Mouse (Mus musculus) ES-Bruce4 (cell line): ENCODE data around the gene Cryba2. TPM values are rescaled to one million over a fixed set of nuclear protein-coding genes. Genes with fewer than 3 reads are reported as not detected.

ENCODE experiments used
- H3K27ac ChIP-seq: 2 replicates; pipeline ENCODE4 v1.5.1; 2012; ENCODE audit warnings: low read length, inconsistent platforms; ENCODE audit not compliant: insufficient read depth
- H3K27me3 ChIP-seq: 2 replicates; pipeline ENCODE4 v1.6.1; 2012; ENCODE audit warnings: mild to moderate bottlenecking, low read length, inconsistent platforms; ENCODE audit not compliant: control insufficient read depth, poor library complexity, insufficient read depth, severe bottlenecking
- H3K36me3 ChIP-seq: 2 replicates; pipeline ENCODE4 v1.6.1; 2012; ENCODE audit warnings: inconsistent platforms, mild to moderate bottlenecking, low read length, moderate library complexity; ENCODE audit not compliant: control insufficient read depth, poor library complexity, insufficient read depth, severe bottlenecking
- H3K4me1 ChIP-seq: one replicate; pipeline ENCODE4 v1.8.1; 2011; ENCODE audit warnings: low read length; ENCODE audit not compliant: control insufficient read depth, insufficient read depth
- H3K4me3 ChIP-seq: 2 replicates; pipeline ENCODE4 v1.5.1; 2011; ENCODE audit warnings: low read depth, mild to moderate bottlenecking, low read length
- H3K9ac ChIP-seq: 2 replicates; pipeline ENCODE4 v1.6.1; 2012; ENCODE audit warnings: low read depth, mild to moderate bottlenecking, inconsistent platforms; ENCODE audit not compliant: poor library complexity, severe bottlenecking
- H3K9me3 ChIP-seq: replicated peaks from 2 replicates; pipeline ENCODE4 v1.6.1; 2012; ENCODE audit warnings: mild to moderate bottlenecking, low read length, inconsistent platforms; ENCODE audit not compliant: control insufficient read depth, poor library complexity, insufficient read depth, severe bottlenecking
- CTCF ChIP-seq: IDR thresholded peaks from one replicate; pipeline ENCODE4 v1.8.1; 2011; ENCODE audit warnings: low read depth, low read length
- EP300 ChIP-seq: IDR thresholded peaks from 2 replicates; pipeline ENCODE4 v1.6.1; 2011; ENCODE audit warnings: low read depth, low read length; ENCODE audit not compliant: insufficient read depth
- POLR2A ChIP-seq: IDR thresholded peaks from one replicate; pipeline ENCODE4 v1.8.1; 2011; ENCODE audit warnings: low read length; ENCODE audit not compliant: insufficient read depth
- polyA plus RNA-seq: library from polyadenylated mRNA; stranded (reverse); fragments of >200 nt; gene quantifications from 2 replicates; pipeline ENCODE4 v1.2.4, GENCODE M21; 2011; ENCODE audit warnings: low read depth; ENCODE audit not compliant: missing spikeins, insufficient read depth, insufficient read length

The Cryba2 gene
- polyA plus RNA-seq, 1 experiment: not detected

GRCm38 (mm10) chr1:74891513-74891912 is 1.4 kb downstream of the Cryba2 start:
- no peaks in the 10 kb centered on the region for H3K4me1 ChIP-seq
- no peak overlapping the region for H3K27ac ChIP-seq
- H3K4me3 ChIP-seq: no peak overlapping the region
- H3K9ac ChIP-seq: no peak overlapping the region
- H3K36me3 ChIP-seq: no peaks in the 10 kb centered on the region
- H3K9me3 ChIP-seq: no peaks in the 10 kb centered on the region
- no peak for TF ChIP-seq EP300
- TF ChIP-seq POLR2A: no peak
- TF ChIP-seq CTCF: no peak
- peaks cover 8% of the 10 kb centered on the region; the same call in 1 of the 2 replicates for H3K27me3 ChIP-seq

GRCm38 (mm10) chr1:74885369-74886042 is 7.4 kb downstream of the Cryba2 start, which contains the start of gene Fev:
TSS of gene Fev (minus strand) at chr1:74885419.
- no peaks in the 10 kb centered on the region for H3K9me3 ChIP-seq
- H3K9ac ChIP-seq: no peak within 1 kb of the TSS
- H3K36me3 ChIP-seq: no peaks in the 10 kb centered on the region
- TF ChIP-seq EP300 (no peak), CTCF (no peak), POLR2A (no peak)
- peak within 1 kb of the TSS; percentile 48 for H3K4me3 ChIP-seq
- no peak within 1 kb of the TSS for H3K27ac ChIP-seq
- peaks cover 28% of the 10 kb centered on the region for H3K27me3 ChIP-seq
- H3K4me1 ChIP-seq: no peaks in the 10 kb centered on the region

GRCm38 (mm10) chr1:74884196-74885141 is 8.5 kb downstream of the Cryba2 start:
- H3K36me3 ChIP-seq: no peaks in the 10 kb centered on the region
- H3K27ac ChIP-seq: no peak overlapping the region
- H3K4me1 ChIP-seq: no peaks in the 10 kb centered on the region
- no peak overlapping the region for H3K9ac ChIP-seq
- no peaks in the 10 kb centered on the region for H3K9me3 ChIP-seq
- H3K4me3 ChIP-seq: peak overlapping the region; percentile 47
- peaks cover 28% of the 10 kb centered on the region for H3K27me3 ChIP-seq
- TF ChIP-seq POLR2A: no peak
- no peak for TF ChIP-seq EP300
- no peak for TF ChIP-seq CTCF

- Histone ChIP-seq H3K27me3 (peaks cover 28% of the 10 kb centered on the region), H3K9ac (no peak overlapping the region)
- TF ChIP-seq CTCF (no peak), EP300 (no peak), POLR2A (no peak)
These were observed 9.5 kb downstream of the Cryba2 start for GRCm38 (mm10) chr1:74883441-74883840.

GRCm38 (mm10) chr1:74882828-74883227 is 10.1 kb downstream of the Cryba2 start:
- TF ChIP-seq EP300 (no peak), CTCF (no peak), POLR2A (no peak)
- H3K9ac ChIP-seq: no peak overlapping the region
- peaks cover 28% of the 10 kb centered on the region for H3K27me3 ChIP-seq
- H3K9me3 ChIP-seq: no peaks in the 10 kb centered on the region
- no peaks in the 10 kb centered on the region for H3K36me3 ChIP-seq
- H3K4me3 ChIP-seq: no peak overlapping the region; the same call in 1 of the 2 replicates
- H3K4me1 ChIP-seq: no peaks in the 10 kb centered on the region
- no peak overlapping the region for H3K27ac ChIP-seq

More at GRCm38 (mm10) chr1:74883441-74883840, 9.5 kb downstream of the Cryba2 start:
- Histone ChIP-seq H3K4me3 (no peak overlapping the region), H3K27ac (no peak overlapping the region), H3K36me3 (no peaks in the 10 kb centered on the region), H3K4me1 (no peaks in the 10 kb centered on the region), H3K9me3 (no peaks in the 10 kb centered on the region)

GRCm38 (mm10) chr1:74882055-74882734 is 10.7 kb downstream of the Cryba2 start:
- Histone ChIP-seq H3K9ac (peak overlapping the region; percentile 36; the same call in 1 of the 2 replicates), H3K4me3 (peak overlapping the region; percentile 31), H3K4me1 (no peaks in the 10 kb centered on the region), H3K27me3 (peaks cover 26% of the 10 kb centered on the region), H3K36me3 (no peaks in the 10 kb centered on the region), H3K9me3 (no peaks in the 10 kb centered on the region), H3K27ac (no peak overlapping the region)
- TF ChIP-seq EP300 (no peak), CTCF (no peak), POLR2A (no peak)
